Mouse (Mus musculus): ENCODE measurements at regions not wholly inside any gene's neighbourhood (a gene's known extent, or its start where the extent isn't known, plus 50 kb on each side); places are given as distances from the start of the nearest gene placed in this dataset.
A peak's percentile ranks its signal among the peaks of the same experiment; 100 is the strongest.

DNA sequence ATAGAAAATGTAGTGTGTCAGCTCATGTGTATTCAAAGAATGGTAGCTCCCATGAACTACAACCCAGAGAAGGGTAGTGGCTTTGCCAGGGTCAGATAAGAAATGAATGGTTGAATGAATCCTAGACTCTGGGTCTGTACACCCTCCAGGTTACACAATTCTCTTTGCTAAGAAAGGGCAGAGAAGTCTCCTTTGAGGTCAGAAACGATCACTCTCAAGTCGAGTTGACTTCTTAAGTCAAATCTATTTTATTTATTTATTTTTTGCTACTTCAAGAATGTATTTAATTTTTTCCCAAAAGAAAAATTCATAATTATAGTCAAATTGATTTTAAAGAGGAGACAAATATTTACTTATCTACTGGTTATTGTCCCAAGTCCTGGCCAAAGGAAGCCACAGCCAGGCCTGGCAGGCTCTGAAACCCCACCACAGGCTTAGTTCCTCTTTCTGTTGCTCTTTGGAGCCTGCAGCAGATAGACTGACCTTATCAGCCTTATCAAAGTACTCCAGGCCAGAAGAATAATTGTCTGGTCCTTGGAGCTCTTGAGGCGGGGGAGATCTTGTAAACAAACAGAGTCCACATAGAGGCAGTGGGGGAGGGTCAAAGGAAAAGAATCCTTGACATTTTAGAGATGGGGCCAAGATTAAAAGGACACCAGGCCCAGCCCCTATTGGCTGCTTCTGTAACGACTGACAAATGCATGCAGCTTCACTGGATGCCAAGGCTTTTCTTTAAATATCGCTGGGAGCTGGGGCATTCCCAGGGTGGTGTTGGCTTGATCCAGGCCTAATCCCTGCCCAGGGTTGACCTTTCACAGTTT is 104.6 kb upstream of the Jun start:
- TF ChIP-seq CTCF (IDR thresholded peaks at IDR 0.05; ENCODE audit: low read depth) = no peak
- no peaks in the 10 kb centered on the region for H3K9me3 ChIP-seq (replicated peaks; ENCODE audit: low read length)
- H3K4me3 ChIP-seq (replicated peaks; ENCODE audit: low read depth, low read length) = no peak overlapping the region
- ATAC-seq (replicated peaks; ENCODE audit: low FRiP score, low read depth) (no peak), DNase-seq (ENCODE audit: low spot score) (peak; percentile 65)
- H3K4me2 ChIP-seq (ENCODE audit: low read length) = no peak overlapping the region
- H3K9ac ChIP-seq (ENCODE audit: low read depth, low read length) = no peak overlapping the region
- H3K27me3 ChIP-seq (ENCODE audit: insufficient read depth, low read length) = no peaks in the 10 kb centered on the region
- H3K27ac ChIP-seq = no peak overlapping the region
- H3K4me1 ChIP-seq (replicated peaks; ENCODE audit: insufficient read depth, low read length) = peaks cover 14% of the 10 kb centered on the region; the same call in 1 of the 2 replicates
- 45% methylated on average over 5 of the region's 5 CpGs for WGBS
- H3K36me3 ChIP-seq (ENCODE audit: insufficient read depth, low read length) = no peaks in the 10 kb centered on the region

DNA sequence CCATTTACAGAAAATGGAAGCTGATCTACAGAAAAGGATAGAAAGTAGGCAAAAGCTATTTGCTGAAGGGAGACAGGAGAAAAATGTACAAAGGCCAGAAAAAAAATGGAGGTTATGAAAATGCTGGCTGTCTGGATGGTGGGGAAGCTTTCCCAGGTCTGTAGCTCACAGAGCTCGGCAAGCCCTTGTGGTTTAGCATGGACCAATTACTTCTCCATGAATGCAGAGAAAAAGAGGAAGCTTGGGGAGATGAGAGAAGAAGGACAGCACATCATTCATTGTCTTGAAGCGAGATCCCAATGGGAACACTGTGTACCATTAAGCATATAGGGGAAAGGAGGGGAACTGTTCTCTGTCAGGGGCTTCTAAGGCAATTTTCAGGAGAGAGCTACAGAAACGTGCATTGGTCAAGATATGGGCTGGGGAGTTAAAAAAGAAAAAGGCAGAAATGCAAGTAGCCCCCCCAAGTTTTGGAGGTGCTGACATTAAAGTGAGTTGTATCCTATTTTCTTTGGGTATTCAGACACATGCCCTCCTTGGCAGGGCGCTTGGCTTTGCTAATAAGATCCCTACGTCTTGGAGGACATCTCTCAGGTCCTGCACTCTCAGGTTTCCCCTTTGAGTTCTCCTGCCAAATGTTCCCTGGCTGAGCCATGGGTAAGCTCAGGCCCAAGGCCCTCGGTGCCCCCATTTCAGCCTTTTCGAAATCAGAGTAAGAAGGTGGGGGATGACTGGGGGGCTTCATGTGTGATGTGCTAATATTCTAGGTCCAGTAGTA is 105.8 kb upstream of the Jun start:
- no peak overlapping the region for H3K4me2 ChIP-seq (ENCODE audit: low read length)

GRCm38 (mm10) chr4:95158632-95159424 is 106.8 kb upstream of the Jun start:
- Histone ChIP-seq H3K9ac (ENCODE audit: low read depth, low read length) (no peak overlapping the region), H3K27ac (no peak overlapping the region), H3K4me1 (replicated peaks; ENCODE audit: insufficient read depth, low read length) (peaks cover 14% of the 10 kb centered on the region; the same call in 1 of the 2 replicates), H3K4me2 (ENCODE audit: low read length) (no peak overlapping the region), H3K27me3 (ENCODE audit: insufficient read depth, low read length) (no peaks in the 10 kb centered on the region), H3K36me3 (ENCODE audit: insufficient read depth, low read length) (no peaks in the 10 kb centered on the region), H3K4me3 (replicated peaks; ENCODE audit: low read depth, low read length) (no peak overlapping the region), H3K9me3 (replicated peaks; ENCODE audit: low read length) (no peaks in the 10 kb centered on the region)
- ATAC-seq (replicated peaks; ENCODE audit: low FRiP score, low read depth) = no peak
- DNase-seq (ENCODE audit: low spot score) = no peak
- TF ChIP-seq CTCF (IDR thresholded peaks at IDR 0.05; ENCODE audit: low read depth) = no peak
- WGBS = 62% methylated on average over 6 of the region's 6 CpGs

More for the DNA sequence above, 105.8 kb upstream of the Jun start:
- H3K27ac ChIP-seq = no peak overlapping the region
- H3K9me3 ChIP-seq (replicated peaks; ENCODE audit: low read length) = no peaks in the 10 kb centered on the region
- WGBS = 84% methylated on average over 7 of the region's 7 CpGs
- ATAC-seq (replicated peaks; ENCODE audit: low FRiP score, low read depth) = no peak
- no peak overlapping the region for H3K4me3 ChIP-seq (replicated peaks; ENCODE audit: low read depth, low read length)
- no peaks in the 10 kb centered on the region for H3K27me3 ChIP-seq (ENCODE audit: insufficient read depth, low read length)
- no peak for TF ChIP-seq CTCF (IDR thresholded peaks at IDR 0.05; ENCODE audit: low read depth)
- DNase-seq (ENCODE audit: low spot score) = no peak
- no peaks in the 10 kb centered on the region for H3K36me3 ChIP-seq (ENCODE audit: insufficient read depth, low read length)
- H3K9ac ChIP-seq (ENCODE audit: low read depth, low read length) = no peak overlapping the region
- peaks cover 14% of the 10 kb centered on the region; the same call in 1 of the 2 replicates for H3K4me1 ChIP-seq (replicated peaks; ENCODE audit: insufficient read depth, low read length)

- ATAC-seq (replicated peaks; ENCODE audit: low FRiP score, low read depth) = no peak
- WGBS = 53% methylated on average over 4 of the region's 4 CpGs
- TF ChIP-seq CTCF (IDR thresholded peaks at IDR 0.05; ENCODE audit: low read depth) = no peak
- DNase-seq (ENCODE audit: low spot score) = no peak
- Histone ChIP-seq H3K4me3 (replicated peaks; ENCODE audit: low read depth, low read length) (no peak overlapping the region), H3K4me2 (ENCODE audit: low read length) (no peak overlapping the region), H3K27me3 (ENCODE audit: insufficient read depth, low read length) (no peaks in the 10 kb centered on the region), H3K9ac (ENCODE audit: low read depth, low read length) (no peak overlapping the region), H3K36me3 (ENCODE audit: insufficient read depth, low read length) (no peaks in the 10 kb centered on the region), H3K9me3 (replicated peaks; ENCODE audit: low read length) (no peaks in the 10 kb centered on the region), H3K4me1 (replicated peaks; ENCODE audit: insufficient read depth, low read length) (peaks cover 14% of the 10 kb centered on the region; the same call in 1 of the 2 replicates), H3K27ac (peak overlapping the region; percentile 96; the same call in 1 of the 2 replicates)
Measured at GRCm38 (mm10) chr4:95159821-95160220, 107.8 kb upstream of the Jun start.

DNA sequence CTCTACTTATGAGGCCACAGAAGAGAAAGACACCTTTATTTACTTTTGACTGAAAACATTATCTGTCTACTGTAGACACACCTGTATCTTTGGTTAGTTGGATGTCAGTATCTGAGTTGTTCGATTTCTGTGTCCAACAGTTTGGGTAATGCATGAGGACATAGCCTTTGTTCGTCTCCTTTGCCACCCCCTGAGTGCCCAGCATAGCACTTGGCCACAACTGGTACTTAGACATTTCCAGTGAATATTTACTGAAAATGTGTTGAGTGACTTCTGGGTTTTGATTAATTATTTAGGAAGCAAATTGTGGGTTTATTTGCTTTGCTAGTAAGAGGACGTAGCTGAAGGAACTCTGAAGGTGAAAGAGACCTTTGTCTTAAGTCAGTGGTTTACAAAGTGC is 108.4 kb upstream of the Jun start:
- no peak for TF ChIP-seq CTCF (IDR thresholded peaks at IDR 0.05; ENCODE audit: low read depth)
- DNase-seq (ENCODE audit: low spot score) (no peak), ATAC-seq (replicated peaks; ENCODE audit: low FRiP score, low read depth) (no peak)
- H3K9me3 ChIP-seq (replicated peaks; ENCODE audit: low read length) = no peaks in the 10 kb centered on the region
- H3K27ac ChIP-seq = peak overlapping the region; percentile 96
- WGBS = 77% methylated on average over 3 of the region's 3 CpGs
- H3K9ac ChIP-seq (ENCODE audit: low read depth, low read length) = no peak overlapping the region
- no peaks in the 10 kb centered on the region for H3K36me3 ChIP-seq (ENCODE audit: insufficient read depth, low read length)
- H3K4me3 ChIP-seq (replicated peaks; ENCODE audit: low read depth, low read length) = peak overlapping the region; percentile 44; the same call in 1 of the 2 replicates
- H3K27me3 ChIP-seq (ENCODE audit: insufficient read depth, low read length) = no peaks in the 10 kb centered on the region
- H3K4me1 ChIP-seq (replicated peaks; ENCODE audit: insufficient read depth, low read length) = peaks cover 14% of the 10 kb centered on the region; the same call in 1 of the 2 replicates
- peak overlapping the region; percentile 55 for H3K4me2 ChIP-seq (ENCODE audit: low read length)
